Mouse (Mus musculus) urinary bladder, postnatal 25 days (tissue): ENCODE measurements around the gene Pithd1.
A peak's percentile ranks its signal among the peaks of the same experiment; 100 is the strongest.
"Not testable (repeated sequence)": the region's sequence is repeated elsewhere in the genome, so short reads cannot be mapped to it uniquely, and the experiment has no call there.

Experiments used
- DNase-seq: peaks from one replicate; pipeline ENCODE4 v3.0.0; 2022; ENCODE audit warnings: low spot score

Gene Pithd1

DNA sequence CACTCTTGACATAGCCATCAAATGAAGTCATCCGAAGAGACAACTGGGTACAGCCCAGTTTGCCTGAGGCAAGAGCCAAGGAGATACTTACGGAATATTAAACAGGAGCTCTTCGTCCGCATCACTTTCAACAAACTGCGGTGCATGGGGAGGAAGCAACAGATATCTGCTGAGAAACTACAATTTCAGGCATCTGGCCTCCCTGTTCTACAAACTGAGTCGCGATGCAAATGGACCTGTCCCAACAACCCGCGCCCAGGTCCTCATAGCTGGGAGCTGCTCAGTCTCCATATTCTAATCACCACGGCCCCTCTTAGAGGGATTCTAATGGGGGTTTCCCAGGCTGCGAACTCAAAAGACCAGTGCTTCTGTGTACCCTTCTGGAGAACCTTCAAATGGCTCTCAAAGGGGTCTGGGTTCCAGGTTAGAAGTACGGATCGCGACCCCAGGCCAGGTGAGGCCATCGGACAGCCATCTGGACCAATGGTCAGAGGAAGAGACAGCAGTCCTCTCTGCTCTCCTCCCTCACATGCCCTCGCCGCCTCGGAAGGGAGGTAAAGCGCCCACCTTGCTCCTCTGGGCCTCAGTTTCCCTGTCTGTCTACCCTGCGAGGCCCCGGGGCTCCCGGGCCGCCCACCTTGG lies 642 bp downstream of the Pithd1 start:
- no peak for DNase-seq

DNA sequence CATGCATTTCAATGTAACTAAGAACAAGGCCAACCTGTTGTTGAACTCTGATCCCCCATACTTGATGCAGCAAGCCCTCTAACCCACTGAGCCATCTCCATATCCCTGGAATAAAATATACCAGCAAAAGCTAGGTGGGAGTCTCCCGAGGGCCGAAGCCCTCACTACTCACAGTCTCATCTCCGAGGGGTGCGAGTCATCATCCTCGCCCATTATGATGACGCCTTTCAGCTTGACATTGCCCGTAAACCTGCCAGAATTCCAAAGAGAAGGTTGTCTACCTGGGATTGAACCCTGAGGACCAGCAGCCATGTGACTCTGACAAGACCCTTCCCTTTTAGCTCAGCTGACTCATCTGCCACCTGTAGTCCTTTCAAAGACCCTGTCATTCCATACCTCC lies 1.3 kb downstream of the Pithd1 start:
- DNase-seq: no peak

DNA sequence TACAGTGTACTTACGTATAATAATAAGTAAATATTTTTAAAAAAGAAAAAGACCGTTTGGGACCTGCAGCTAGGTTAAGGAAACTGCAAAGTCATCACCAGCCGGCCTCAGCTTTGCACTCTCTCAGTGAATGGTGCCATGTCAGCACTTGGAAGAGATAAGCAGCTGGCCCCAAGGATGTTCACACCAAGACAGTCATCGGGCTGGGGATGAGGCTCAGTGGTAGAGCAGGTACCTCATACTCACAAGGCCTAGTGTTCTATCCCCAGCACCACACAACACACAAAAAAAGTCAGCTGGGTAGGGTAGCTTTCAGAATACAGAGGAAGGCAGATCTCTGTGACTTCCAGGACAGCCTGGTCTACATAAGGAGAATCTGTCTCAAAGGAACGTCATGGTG lies 1.9 kb downstream of the Pithd1 start:
- no peak for DNase-seq

DNA sequence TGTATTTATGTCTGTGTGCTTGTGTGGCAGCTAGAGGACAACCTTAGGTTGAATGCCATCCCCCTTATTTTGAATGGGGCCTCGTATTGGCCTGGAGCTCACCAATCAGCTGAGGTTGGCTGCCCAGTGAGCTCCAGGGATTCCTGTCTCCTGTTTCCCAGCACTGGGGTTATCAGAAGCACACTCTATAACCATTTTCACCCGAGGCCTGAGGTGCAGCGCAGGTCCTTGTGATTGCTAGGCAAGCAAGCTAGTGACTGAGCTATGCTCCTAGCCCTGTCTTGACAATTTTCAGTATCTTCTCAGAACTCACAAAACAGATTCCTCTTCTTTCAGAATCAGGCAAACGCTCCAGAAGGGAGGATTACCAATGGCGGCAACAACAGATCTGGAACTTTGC lies 2.5 kb downstream of the Pithd1 start:
- no peak for DNase-seq

GRCm38 (mm10) chr4:135981524-135982063 lies 5.5 kb downstream of the Pithd1 start:
- DNase-seq: no peak

GRCm38 (mm10) chr4:135980223-135980622 lies 6.8 kb downstream of the Pithd1 start:
- DNase-seq: not testable (repeated sequence)

- no peak for DNase-seq
Observed at GRCm38 (mm10) chr4:135976146-135976545, 10.9 kb downstream of the Pithd1 start.

DNA sequence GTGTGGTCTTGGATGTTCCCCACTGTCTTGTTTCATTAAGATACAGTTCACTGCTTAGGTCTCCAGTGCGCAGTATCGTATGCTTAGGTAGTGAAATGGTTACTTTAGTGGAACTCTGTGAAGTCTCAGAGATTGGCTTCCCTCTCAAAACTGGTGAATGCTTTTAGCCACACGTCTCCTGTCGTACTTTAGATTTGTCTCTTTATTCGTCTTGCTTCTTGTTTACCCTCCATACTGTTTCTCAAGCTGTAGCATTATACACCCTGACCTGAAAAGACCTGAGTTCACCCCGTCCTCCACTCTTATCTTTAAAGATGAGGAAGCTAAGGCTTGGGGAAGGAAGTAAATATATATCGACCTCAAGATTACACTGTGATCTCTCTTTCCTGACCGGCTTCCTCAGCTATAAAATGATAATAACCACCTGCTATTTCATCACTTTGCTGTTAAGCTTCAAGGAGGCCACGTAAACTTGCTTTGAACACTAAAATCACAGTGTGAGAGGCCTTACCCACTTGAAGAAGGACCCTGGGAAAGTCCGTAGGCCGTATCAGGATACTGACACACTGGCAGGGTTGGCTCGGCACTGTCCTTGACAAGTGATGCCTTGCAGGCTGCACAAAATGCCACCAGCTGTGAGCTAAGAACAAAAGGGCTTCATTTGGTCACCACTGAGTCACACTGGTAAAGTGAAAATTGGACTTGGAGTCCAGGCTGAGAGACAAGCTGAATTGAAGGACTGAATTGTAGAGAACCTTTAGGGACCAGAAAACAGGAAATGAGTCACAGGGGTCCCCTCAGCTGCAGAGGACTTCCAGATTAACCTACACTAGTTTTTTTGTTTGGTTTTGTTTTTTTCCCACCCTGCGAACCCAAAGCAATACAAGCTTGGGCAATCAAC lies 13.9 kb downstream of the Pithd1 start:
- no peak for DNase-seq

DNA sequence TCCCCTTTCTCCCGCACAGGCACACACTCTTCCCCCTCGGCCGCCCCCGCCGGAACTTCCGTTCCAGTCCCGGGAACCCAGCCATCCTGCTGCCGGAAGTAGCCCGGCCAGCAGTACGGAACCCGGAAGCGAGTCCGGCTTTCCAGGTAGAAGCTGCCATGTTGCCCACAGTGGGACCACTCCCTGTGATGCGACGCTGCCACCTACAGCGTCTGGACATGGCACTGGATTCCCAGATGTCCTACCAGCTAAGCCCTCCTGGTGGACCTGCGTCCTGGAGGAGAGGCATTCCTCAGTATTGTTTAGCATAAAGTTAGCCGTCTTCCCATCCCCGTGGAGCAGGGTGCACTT lies 14.5 kb downstream of the Pithd1 start, which contains the start of gene Lypla2:
Gene Lypla2 (minus strand): TSS at position 71 of the 351 bp plus-strand sequence.
- peak; percentile 87 for DNase-seq

GRCm38 (mm10) chr4:135971805-135972555 lies 15.1 kb downstream of the Pithd1 start:
- no peak for DNase-seq

DNA sequence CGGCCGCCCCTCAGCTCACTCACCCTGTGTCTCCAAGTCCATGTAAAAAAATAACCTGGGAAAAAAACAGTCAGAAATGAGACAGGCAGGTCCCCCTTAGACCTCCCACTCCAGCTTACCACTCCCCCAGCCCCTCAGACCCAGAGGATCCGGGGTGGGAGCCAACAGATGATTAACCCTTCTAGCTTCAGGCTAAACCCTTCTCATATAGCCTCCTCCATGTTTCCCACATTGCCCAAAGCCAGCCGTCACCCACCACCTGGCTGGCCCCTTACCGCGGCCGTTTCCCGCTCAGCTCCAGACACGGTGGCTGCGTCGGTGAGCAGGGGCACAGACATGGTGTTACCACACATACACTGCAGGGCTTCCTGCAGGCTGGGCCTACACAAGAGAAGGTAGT lies 16.5 kb downstream of the Pithd1 start:
- DNase-seq: no peak

- DNase-seq: no peak
Observed at GRCm38 (mm10) chr4:135969070-135969750, 17.9 kb downstream of the Pithd1 start.

GRCm38 (mm10) chr4:135968271-135968869 lies 18.7 kb downstream of the Pithd1 start:
- DNase-seq: no peak

- no peak for DNase-seq
Observed at GRCm38 (mm10) chr4:135967086-135967760, 19.8 kb downstream of the Pithd1 start.

DNA sequence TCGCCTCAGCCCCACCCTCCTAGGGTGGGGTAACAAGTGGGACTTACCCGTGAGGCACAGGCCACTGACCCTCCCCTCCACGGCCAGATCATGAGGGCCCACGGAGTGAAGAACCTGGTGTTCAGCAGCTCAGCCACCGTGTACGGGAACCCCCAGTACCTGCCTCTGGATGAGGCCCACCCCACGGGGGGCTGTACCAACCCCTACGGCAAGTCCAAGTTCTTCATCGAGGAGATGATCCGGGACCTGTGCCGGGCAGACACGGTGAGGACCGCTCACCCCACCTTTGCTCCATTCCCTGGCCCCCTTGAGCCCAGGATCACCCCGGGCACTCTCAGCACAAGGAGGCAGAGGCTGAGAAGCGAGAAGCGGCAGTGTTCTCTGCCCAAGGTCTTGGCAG lies 20.8 kb downstream of the Pithd1 start:
- DNase-seq: no peak

DNA sequence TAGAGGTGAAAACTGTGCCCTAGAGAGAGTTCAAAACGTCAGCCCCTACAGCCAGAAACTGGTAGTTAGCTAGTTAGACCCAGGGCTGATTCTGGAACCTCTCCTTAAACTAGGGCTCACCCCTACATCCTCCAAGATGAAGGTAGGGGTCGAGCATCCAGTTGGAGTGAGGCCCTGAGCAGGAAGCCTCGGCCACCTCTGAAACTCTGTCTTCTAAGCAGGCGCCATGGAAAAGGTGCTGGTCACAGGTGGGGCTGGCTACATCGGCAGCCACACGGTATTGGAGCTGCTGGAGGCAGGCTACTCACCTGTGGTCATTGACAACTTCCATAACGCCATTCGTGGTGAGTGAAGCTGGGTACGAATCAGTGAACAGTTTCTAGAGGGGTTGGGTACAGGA lies 22.0 kb downstream of the Pithd1 start:
- DNase-seq: no peak

DNA sequence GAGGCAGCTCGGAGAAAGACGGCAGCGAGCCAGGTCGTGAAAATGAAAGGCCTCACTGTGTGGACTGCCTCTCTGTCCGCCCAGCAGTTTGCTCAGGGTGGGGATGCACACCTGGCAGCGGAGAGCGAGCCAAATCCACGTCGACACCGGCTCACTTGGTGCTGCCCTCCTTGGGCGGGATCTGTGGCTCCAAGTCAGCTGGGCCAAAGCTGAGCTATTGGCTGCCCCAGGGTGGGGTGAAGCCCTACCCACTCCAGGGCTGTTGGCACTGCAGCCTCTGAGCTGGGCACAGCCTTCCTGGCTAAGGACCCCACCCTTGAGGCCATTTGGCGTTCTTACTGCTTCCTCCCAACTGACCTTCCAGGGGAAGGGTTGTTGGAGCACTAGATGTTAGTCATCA lies 22.6 kb downstream of the Pithd1 start:
- DNase-seq: peak; percentile 63

DNA sequence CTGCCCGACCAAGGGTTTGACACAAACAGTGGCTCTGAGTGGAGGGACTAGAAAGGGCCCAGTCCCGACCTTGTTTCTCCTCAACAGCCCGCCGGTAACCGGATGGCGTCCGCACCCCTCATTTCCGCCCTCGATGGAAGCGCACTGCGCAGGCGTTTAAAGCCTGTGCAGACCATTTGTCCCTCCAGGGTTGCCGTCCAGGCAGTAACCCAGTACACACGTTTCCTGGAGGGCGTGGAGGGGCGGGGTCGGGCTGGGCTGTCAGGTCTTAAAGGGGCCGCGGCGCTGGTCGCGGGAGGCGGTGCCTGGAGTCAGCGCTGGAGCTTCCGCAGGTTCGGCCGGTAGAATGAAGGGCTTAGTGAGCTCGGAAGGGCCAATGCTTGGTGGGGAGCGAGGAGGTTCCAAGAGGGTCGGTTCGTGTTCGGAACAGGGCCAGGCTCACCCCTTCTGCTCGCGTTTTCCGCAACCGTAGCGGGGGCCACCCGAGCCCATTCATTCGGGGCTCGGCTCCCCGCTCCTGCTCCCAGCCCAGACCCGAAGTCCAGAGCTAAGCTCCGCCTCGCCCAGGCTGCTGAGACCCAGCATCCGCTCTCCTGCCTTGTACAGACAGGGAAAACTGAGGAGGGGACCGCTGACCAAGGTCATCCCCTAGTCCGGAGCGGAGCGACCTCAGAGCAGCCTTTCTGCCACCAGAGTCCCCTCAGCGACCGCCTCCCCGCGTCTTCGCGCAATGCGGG lies 23.4 kb downstream of the Pithd1 start, which contains the start of gene Gale:
Gene Gale (plus strand): TSS at position 271 of the 737 bp plus-strand sequence.
- DNase-seq: peak; percentile 88

DNA sequence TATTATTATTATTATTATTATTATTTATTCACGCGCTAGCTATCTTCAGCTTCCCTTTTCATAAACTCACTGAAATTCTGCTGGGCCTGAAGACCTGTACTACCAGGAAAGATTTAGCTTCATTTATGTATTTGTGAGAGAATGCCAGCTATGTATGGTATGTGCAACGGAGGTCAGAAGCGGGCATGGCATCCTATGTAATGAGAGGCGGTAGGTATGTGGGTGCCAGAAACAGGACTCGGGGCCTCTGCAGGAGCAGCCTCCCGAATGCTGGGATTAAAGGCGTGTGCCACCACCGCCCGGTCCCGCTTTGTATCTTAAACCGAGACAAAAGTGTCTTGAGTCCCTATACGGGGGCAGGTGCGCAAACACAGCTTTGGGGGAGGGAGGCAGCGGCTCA lies 24.1 kb downstream of the Pithd1 start:
- no peak for DNase-seq

- no peak for DNase-seq
Observed at GRCm38 (mm10) chr4:135962198-135962597, 24.9 kb downstream of the Pithd1 start.
